Mouse (Mus musculus): ENCODE measurements around the gene Rpl22l1. TPM values are rescaled to one million over a fixed set of nuclear protein-coding genes. Genes with fewer than 3 reads are reported as not detected.
"Not testable (repeated sequence)": the region's sequence is repeated elsewhere in the genome, so short reads cannot be mapped to it uniquely, and the experiment has no call there.

Gene Rpl22l1
- total and polyA plus RNA-seq, 3 experiments = 370 to 1,765 (median 509) TPM

DNA sequence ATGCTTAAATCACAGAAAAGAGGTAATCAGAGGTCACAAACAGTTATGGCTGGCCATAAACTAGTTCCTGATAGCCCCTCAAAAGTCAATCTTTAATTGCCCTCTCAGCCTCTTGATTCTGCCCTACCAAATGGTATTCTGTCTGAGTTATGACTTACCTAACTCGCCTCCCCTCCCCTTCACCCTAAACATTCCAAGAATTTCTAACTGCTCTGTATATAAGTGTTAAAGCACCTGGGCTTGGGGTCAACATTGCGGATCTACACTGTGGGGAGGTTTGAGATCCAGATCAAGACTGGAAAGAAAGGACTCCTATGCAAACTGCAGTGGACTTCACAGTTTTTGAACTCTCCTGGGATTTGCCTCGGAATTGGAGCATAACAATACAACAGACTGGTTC is 37.0 kb upstream of the Rpl22l1 start:
- H3K27ac ChIP-seq (ENCODE audit: insufficient read depth, low read depth) = no peak overlapping the region
- H3K27me3 ChIP-seq (replicated peaks) = no peaks in the 10 kb centered on the region
- no peaks in the 10 kb centered on the region for H3K79me2 ChIP-seq (replicated peaks; ENCODE audit: control insufficient read depth, extremely low read depth, insufficient read depth, poor library complexity, severe bottlenecking)
- DNase-seq (ENCODE audit: extremely low read depth) = no peak
- dilution Hi-C loops (cut with MboI; ENCODE audit: extremely low pct_ligation_motif_present, extremely low pct_unique_long_range_greater_than_20kb, low sequenced_read_pairs) = no loop called here
- no peak overlapping the region for H3K4me2 ChIP-seq (ENCODE audit: insufficient read depth, low read depth, poor library complexity, severe bottlenecking)
- H3K4me1 ChIP-seq (ENCODE audit: control insufficient read depth in 1 of 2, insufficient read depth in 2 of 2) = no peaks in the 10 kb centered on the region
- no peaks in the 10 kb centered on the region for H3K36me3 ChIP-seq (replicated peaks in 1 of 2; ENCODE audit: control insufficient read depth in 1 of 2, insufficient read depth in 1 of 2, low read length in 1 of 2)
- no peak for TF ChIP-seq GABPA (IDR thresholded peaks at IDR 0.05; ENCODE audit: insufficient replicate concordance, low read depth, low read length)
- TF ChIP-seq POLR2A (IDR thresholded peaks at IDR 0.05; ENCODE audit: low read depth, low read length) = no peak
- no peak for TF ChIP-seq TBP (conservative IDR thresholded peaks at IDR 0.05; ENCODE audit: low read depth, low read length)
- TF ChIP-seq KAT2A (IDR thresholded peaks at IDR 0.05; ENCODE audit: insufficient replicate concordance, low read length) = no peak
- TF ChIP-seq MAZ (IDR thresholded peaks at IDR 0.05; ENCODE audit: low read depth, low read length) = no peak
- no peak for TF ChIP-seq JUND (conservative IDR thresholded peaks at IDR 0.05; ENCODE audit: low read depth, low read length)
- TF ChIP-seq MAFK (IDR thresholded peaks at IDR 0.05; ENCODE audit: insufficient replicate concordance, low read length) = no peak
- no peak for TF ChIP-seq ZKSCAN1 (IDR thresholded peaks at IDR 0.05; ENCODE audit: borderline replicate concordance, low read depth, low read length)
- no peak for TF ChIP-seq UBTF (IDR thresholded peaks at IDR 0.05; ENCODE audit: low read depth, low read length)
- no peak for TF ChIP-seq EP300 (IDR thresholded peaks at IDR 0.05; ENCODE audit: low read length)
- no peak for TF ChIP-seq USF2 (conservative IDR thresholded peaks at IDR 0.05; ENCODE audit: low read depth, low read length)
- no peak for TF ChIP-seq E2F4 (IDR thresholded peaks at IDR 0.05; ENCODE audit: insufficient replicate concordance, low read depth, low read length)
- TF ChIP-seq NRF1 (IDR thresholded peaks at IDR 0.05; ENCODE audit: low read depth, low read length) = no peak
- no peak for TF ChIP-seq ETS1 (conservative IDR thresholded peaks at IDR 0.05; ENCODE audit: low read depth, low read length)
- no peak for TF ChIP-seq CTCF (conservative IDR thresholded peaks at IDR 0.05 in 1 of 2, IDR thresholded peaks at IDR 0.05 in 1 of 2; ENCODE audit: low read depth in 2 of 2, low read length in 2 of 2)
- no peak for TF ChIP-seq MXI1 (IDR thresholded peaks at IDR 0.05; ENCODE audit: low read depth, low read length)
- no peak for TF ChIP-seq ZNF384 (IDR thresholded peaks at IDR 0.05; ENCODE audit: low read depth, low read length)
- no peak for TF ChIP-seq CHD1 (IDR thresholded peaks at IDR 0.05; ENCODE audit: low read depth, low read length)
- H3K4me3 ChIP-seq (replicated peaks in 1 of 3; ENCODE audit: low read depth in 2 of 3, low read length in 2 of 3, poor library complexity in 1 of 3) = no peak overlapping the region
- no peak overlapping the region for H3K9ac ChIP-seq (ENCODE audit: insufficient read depth, low read depth)
- H3K9me3 ChIP-seq (replicated peaks; ENCODE audit: low read length) = no peaks in the 10 kb centered on the region
- in situ Hi-C loops (cut with MboI; ENCODE audit: low pct_ligation_motif_present, low pct_unique_long_range_greater_than_20kb, low sequenced_read_pairs) = no loop called here

DNA sequence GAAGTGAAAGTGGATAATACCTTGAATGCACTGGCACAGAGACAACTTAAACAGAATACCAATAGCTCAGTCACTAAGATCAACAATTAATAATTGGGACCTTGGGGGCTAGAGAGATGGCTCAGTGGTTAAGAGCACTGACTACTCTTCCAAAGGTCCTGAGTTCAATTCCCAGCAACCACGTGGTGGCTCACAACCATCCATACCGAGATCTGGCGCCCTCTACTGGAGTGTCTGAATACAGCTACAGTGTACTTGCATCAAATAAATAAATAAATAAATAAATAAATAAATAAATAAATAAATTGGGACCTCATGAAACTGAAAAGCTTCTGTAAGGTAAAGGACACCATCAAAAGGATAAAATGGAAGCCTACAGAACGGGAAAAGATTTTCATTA is 32.3 kb upstream of the Rpl22l1 start:
- H3K79me2 ChIP-seq (replicated peaks; ENCODE audit: control insufficient read depth, extremely low read depth, insufficient read depth, poor library complexity, severe bottlenecking); in situ Hi-C loops (cut with MboI; ENCODE audit: low pct_ligation_motif_present, low pct_unique_long_range_greater_than_20kb, low sequenced_read_pairs); DNase-seq (ENCODE audit: extremely low read depth); H3K4me1 ChIP-seq (ENCODE audit: control insufficient read depth in 1 of 2, insufficient read depth in 2 of 2); H3K36me3 ChIP-seq (replicated peaks in 1 of 2; ENCODE audit: control insufficient read depth in 1 of 2, insufficient read depth in 1 of 2, low read length in 1 of 2); H3K27ac ChIP-seq (ENCODE audit: insufficient read depth, low read depth); H3K4me2 ChIP-seq (ENCODE audit: insufficient read depth, low read depth, poor library complexity, severe bottlenecking); H3K4me3 ChIP-seq (replicated peaks in 1 of 3; ENCODE audit: low read depth in 2 of 3, low read length in 2 of 3, poor library complexity in 1 of 3); H3K27me3 ChIP-seq (replicated peaks); H3K9me3 ChIP-seq (replicated peaks; ENCODE audit: low read length); H3K9ac ChIP-seq (ENCODE audit: insufficient read depth, low read depth); dilution Hi-C loops (cut with MboI; ENCODE audit: extremely low pct_ligation_motif_present, extremely low pct_unique_long_range_greater_than_20kb, low sequenced_read_pairs): not testable (repeated sequence)
